In genomic region chr11:110330093-110330492, GRCm38 (mm10) we compare ENCODE assay signal across 13 mouse cellular contexts. TPM values are rescaled to one million over a fixed set of nuclear protein-coding genes. Genes with fewer than 3 reads are reported as not detected.
DNase-seq lines count a peak whose midpoint lies in the region; ATAC-seq lines count a peak whose summit lies in the region.
"Had no signal": no experiment of that assay in that cellular context is flagged by ENCODE, and none has a peak within 500 bp of the region (broad histone marks: within the 10 kb centered on the region; RNA-seq: fewer than 3 reads in every experiment).

No protein-coding gene starts in this region.

- no peak for ATAC-seq in midbrain, embryonic 11.5 days (ENCODE audit: low FRiP score)
- no peak for ATAC-seq in midbrain, embryonic 15.5 days (replicated peaks)

- H3K36me3 ChIP-seq in heart, embryonic 10.5 days: no peaks in the 10 kb centered on the region
- H3K36me3 ChIP-seq in midbrain, embryonic 11.5 days (ENCODE audit: control insufficient read depth, insufficient read depth, low read length): no peaks in the 10 kb centered on the region
- no peaks in the 10 kb centered on the region for H3K36me3 ChIP-seq in midbrain, embryonic 15.5 days (replicated peaks)
- H3K36me3 ChIP-seq: limb, embryonic 13.5 days; stomach, embryonic 15.5 days had no signal

- peak; percentile 23 for DNase-seq in heart, postnatal 4 days
- DNase-seq in heart, embryonic 10.5 days (ENCODE audit: low spot score): no peak
- peak; percentile 35 for DNase-seq in midbrain, embryonic 11.5 days (ENCODE audit: low spot score, missing footprints)
- peak; percentile 43 to 50 for DNase-seq in layer of hippocampus, postnatal 36 days
- peak; percentile 14 to 29 for DNase-seq in right cerebral cortex, postnatal 36 days (ENCODE audit: low spot score in 2 of 2)
- DNase-seq in testis, postnatal 14 days (ENCODE audit: low spot score): no peak
- DNase-seq: heart, adult 11 months; kidney, adult 18-20 months; lung, postnatal 4 days had no signal

- H3K4me1 ChIP-seq in heart, embryonic 10.5 days: no peaks in the 10 kb centered on the region
- H3K4me1 ChIP-seq in midbrain, embryonic 11.5 days (ENCODE audit: control insufficient read depth, insufficient read depth, low read length): no peaks in the 10 kb centered on the region
- 0 out of 2 replicates have a peak, but pooled peaks cover 4% of the 10 kb centered on the region for H3K4me1 ChIP-seq in midbrain, embryonic 15.5 days
- H3K4me1 ChIP-seq: stomach, embryonic 15.5 days had no signal

- no peaks in the 10 kb centered on the region; the same call in 1 of the 2 replicates for H3K27me3 ChIP-seq in heart, embryonic 10.5 days (ENCODE audit: insufficient read depth, poor library complexity, severe bottlenecking)
- no peaks in the 10 kb centered on the region for H3K27me3 ChIP-seq in midbrain, embryonic 11.5 days (ENCODE audit: control insufficient read depth, insufficient read depth, low read length)
- H3K27me3 ChIP-seq in midbrain, embryonic 15.5 days (replicated peaks): no peaks in the 10 kb centered on the region
- H3K27me3 ChIP-seq: stomach, embryonic 15.5 days had no signal

- WGBS in heart, embryonic 10.5 days: 84% methylated on average over 6 of the region's 6 CpGs
- 92% methylated on average over 6 of the region's 6 CpGs for WGBS in midbrain, embryonic 11.5 days
- 70% methylated on average over 6 of the region's 6 CpGs for WGBS in midbrain, embryonic 15.5 days

- H3K27ac ChIP-seq in heart, embryonic 10.5 days: no peak overlapping the region
- H3K27ac ChIP-seq in midbrain, embryonic 11.5 days (ENCODE audit: low read depth, low read length): no peak overlapping the region
- H3K27ac ChIP-seq in midbrain, embryonic 15.5 days: no peak overlapping the region
- H3K27ac ChIP-seq: limb, embryonic 13.5 days; stomach, embryonic 15.5 days had no signal

- no peak overlapping the region for H3K9ac ChIP-seq in midbrain, embryonic 11.5 days (ENCODE audit: low read length)
- no peak overlapping the region for H3K9ac ChIP-seq in midbrain, embryonic 15.5 days
- H3K9ac ChIP-seq: limb, embryonic 13.5 days; stomach, embryonic 15.5 days had no signal

- no peaks in the 10 kb centered on the region for H3K9me3 ChIP-seq in heart, embryonic 10.5 days
- no peaks in the 10 kb centered on the region for H3K9me3 ChIP-seq in midbrain, embryonic 11.5 days (ENCODE audit: control insufficient read depth, low read length)
- no peaks in the 10 kb centered on the region for H3K9me3 ChIP-seq in midbrain, embryonic 15.5 days
- H3K9me3 ChIP-seq: limb, embryonic 13.5 days; stomach, embryonic 15.5 days had no signal

- no peak overlapping the region for H3K4me2 ChIP-seq in midbrain, embryonic 11.5 days
- no peak overlapping the region for H3K4me2 ChIP-seq in midbrain, embryonic 15.5 days
- H3K4me2 ChIP-seq: limb, embryonic 13.5 days; stomach, embryonic 15.5 days had no signal

- no peak overlapping the region for H3K4me3 ChIP-seq in heart, embryonic 10.5 days
- no peak overlapping the region for H3K4me3 ChIP-seq in midbrain, embryonic 11.5 days (ENCODE audit: low read depth, low read length)
- H3K4me3 ChIP-seq in midbrain, embryonic 15.5 days: no peak overlapping the region
- H3K4me3 ChIP-seq: erythroblast, embryonic 14.5 days; limb, embryonic 13.5 days; stomach, embryonic 15.5 days had no signal

RNA-seq across cellular contexts. Expression of gene Abca5, which starts 7.4 kb away (rescaled TPM):
- total RNA-seq in heart, postnatal 4 days (2021): 10 to 100 TPM; 12.6 to 13.6 TPM
- 1.8 and 2.4 TPM in 2 replicates for polyA plus RNA-seq in heart, embryonic 10.5 days (2016; fragmentation: Nextera tagmentation; extraction: Ambion mirVana)
- polyA plus RNA-seq in midbrain, embryonic 11.5 days (2014; fragmentation: Nextera tagmentation; extraction: Ambion mirVana): 3.2 and 4.2 TPM in 2 replicates
- polyA plus RNA-seq in midbrain, embryonic 15.5 days (2015; fragmentation: Nextera tagmentation; extraction: Ambion mirVana): 9.4 and 9.6 TPM in 2 replicates
- 10 to 100 TPM; 35.2 to 39.9 TPM for total RNA-seq in layer of hippocampus, postnatal 36 days (2021)
- polyA plus RNA-seq: erythroblast, embryonic 14.5 days had no signal

Comparison
In these comparisons a context has a peak if more than half of its experiments do, and no peak if none do; other contexts are left out.
1. DNase-seq: peak in heart, postnatal 4 days (single experiment), midbrain, embryonic 11.5 days (single experiment), layer of hippocampus, postnatal 36 days (2 of 2) and right cerebral cortex, postnatal 36 days (2 of 2); none in heart, embryonic 10.5 days (single experiment) and testis, postnatal 14 days (single experiment).